Mouse (Mus musculus): ENCODE data around the gene Ubl3.

The Ubl3 gene

DNA sequence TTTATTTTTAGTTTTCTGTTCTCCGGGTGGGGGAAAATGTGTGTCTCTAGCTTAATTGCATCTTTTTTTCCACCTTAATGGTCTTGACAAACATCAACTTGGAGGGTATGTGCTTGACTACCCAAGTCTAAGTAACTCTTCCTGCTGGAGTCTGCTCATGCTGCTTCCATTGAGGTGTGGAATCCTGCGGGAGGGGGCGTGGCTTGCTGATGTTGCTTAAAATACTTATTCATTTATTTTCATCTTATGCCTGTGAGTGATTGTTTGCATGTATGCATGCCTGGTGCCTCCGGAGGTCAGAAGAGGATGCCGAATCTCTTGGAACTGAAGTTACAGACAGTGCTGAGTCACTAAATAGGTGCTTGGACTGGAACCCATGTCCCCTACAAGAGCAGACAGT is 22.6 kb upstream of the Ubl3 start:
- no peak for TF ChIP-seq GATA4 (IDR thresholded peaks at IDR 0.05; ENCODE audit: insufficient replicate concordance, low read length)

DNA sequence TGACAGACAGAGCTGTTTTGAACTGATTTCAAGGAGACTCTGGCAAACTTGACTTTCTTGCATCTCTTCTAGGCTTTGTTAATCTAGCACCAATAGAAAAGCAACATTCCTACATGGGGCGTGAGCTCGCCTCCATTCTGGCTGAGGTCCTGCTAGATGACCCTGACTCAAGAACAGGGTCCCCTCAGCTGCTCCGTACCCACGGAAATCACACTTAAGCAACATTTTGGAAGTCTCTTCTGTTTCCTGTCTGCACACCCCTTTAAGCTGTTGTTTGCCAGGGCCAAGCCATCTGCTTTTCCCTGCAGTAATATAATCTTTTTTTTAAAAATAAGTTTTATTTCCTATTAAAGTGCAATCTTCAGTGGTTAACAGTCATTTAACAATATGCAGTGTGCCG is 20.1 kb upstream of the Ubl3 start:
- TF ChIP-seq GATA4 (IDR thresholded peaks at IDR 0.05; ENCODE audit: insufficient replicate concordance, low read length), result no peak

DNA sequence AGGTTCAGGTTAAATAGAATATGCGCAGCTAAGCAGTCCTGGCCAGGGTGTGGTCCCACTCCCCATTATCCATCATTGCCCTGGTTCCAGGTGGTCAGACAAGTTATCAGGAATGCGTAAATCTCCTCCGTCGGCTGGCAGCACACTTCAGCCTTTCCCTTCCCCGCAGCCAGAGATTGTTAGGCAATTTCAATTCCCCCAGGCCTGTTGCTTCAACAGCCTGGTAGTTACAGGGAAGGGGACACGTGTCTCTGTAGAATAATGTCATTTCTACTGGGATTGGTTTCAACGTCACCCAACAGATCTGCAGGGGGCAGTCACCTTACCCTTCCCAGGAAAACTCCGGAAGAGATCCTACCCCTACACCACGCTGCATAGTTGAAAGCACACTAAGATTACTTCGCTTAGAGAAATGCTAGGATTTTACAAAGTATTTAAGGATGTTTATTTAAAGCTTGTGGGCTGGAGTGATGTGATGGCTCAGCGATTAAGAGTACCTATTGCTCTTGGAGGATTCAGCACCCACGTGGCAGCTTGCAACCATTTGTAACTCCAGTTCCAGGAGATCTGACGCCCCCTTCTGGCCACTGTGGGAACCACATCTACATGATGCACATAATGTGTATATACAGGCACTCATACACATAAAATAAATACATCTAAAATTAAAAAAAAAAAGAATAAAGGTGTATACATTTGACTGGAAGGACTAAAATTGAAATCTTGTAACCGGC is 18.1 kb upstream of the Ubl3 start:
- no peak for TF ChIP-seq GATA4 (IDR thresholded peaks at IDR 0.05; ENCODE audit: insufficient replicate concordance, low read length)

DNA sequence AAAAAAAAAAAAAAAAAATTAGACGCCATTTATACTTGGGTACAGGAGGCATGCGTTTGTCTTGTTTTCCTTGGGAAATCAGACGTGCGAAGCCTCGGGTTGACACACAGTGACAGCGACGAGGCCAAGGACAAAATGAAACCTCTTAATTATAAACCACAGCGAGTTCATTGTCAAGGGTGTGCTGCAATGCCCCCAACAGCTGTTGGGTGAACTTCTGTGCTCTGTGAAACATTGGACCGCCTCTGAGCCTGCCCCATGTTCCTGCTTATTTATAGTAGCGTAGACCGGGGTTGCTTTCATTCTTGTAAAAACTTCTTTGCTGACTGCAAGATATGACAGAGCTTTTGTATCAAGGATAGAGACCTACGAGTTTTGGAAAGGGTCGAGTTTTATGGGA is 16.9 kb upstream of the Ubl3 start:
- no peak for TF ChIP-seq GATA4 (IDR thresholded peaks at IDR 0.05; ENCODE audit: insufficient replicate concordance, low read length)

DNA sequence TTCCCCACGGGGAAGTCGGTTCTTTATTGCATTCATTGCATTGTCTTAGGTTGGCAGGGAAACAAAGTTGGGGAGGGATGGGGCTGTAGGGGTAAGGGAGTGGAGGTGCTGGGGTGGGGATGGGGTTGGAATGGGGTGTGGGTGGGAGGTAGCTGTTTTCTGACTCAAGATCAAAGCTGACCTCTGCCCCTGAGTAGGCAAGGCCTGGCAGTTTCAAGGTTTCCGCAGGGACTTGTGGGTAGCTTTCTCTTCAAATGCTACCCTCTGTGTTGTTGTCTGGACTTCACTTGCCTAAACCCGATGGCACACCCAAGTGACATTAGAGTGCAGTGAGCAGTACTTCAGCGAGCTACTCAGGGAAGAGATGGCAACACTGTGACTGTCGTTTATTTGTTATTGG is 13.0 kb upstream of the Ubl3 start:
- no peak for TF ChIP-seq GATA4 (IDR thresholded peaks at IDR 0.05; ENCODE audit: insufficient replicate concordance, low read length)

DNA sequence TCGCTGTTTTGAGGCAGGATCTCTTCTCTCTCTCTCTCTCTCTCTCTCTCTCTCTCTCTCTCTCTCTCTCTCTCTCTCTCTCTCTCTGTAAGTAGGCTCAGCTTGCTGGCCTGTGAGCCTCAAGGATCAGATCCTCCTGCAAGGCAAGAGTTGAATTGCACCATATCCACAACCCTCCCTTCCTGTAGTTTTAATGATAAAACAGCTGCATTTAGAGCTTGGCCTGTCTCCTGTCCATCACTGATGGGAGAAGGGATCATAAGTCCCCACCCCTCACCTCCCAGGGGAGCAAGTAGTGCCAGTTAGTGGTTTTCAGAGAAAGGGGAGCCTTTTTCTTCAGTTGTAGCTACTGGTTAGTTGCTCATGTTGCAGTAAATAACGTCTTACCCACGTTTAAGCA is 11.5 kb upstream of the Ubl3 start:
- no peak for TF ChIP-seq GATA4 (IDR thresholded peaks at IDR 0.05; ENCODE audit: insufficient replicate concordance, low read length)

DNA sequence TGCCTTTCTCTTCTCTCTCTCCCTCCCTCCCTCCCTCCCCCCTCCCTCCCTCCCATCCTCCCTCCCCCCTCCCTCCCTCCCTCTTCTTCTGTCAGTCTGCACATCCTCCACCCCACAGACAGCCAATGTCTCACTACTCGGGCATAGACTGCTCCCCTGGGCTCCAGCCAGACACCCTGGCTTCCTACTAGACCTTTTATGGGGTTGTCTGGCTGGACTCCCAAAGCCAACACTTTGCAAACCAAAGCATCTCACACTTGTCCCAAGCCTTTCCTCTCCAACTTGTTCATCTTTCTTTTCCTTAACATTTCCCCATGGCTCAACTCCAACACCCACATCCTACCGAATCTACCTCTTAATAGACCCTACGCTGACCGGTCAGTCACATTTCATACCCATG is 10.7 kb upstream of the Ubl3 start:
- no peak for TF ChIP-seq GATA4 (IDR thresholded peaks at IDR 0.05; ENCODE audit: insufficient replicate concordance, low read length)

DNA sequence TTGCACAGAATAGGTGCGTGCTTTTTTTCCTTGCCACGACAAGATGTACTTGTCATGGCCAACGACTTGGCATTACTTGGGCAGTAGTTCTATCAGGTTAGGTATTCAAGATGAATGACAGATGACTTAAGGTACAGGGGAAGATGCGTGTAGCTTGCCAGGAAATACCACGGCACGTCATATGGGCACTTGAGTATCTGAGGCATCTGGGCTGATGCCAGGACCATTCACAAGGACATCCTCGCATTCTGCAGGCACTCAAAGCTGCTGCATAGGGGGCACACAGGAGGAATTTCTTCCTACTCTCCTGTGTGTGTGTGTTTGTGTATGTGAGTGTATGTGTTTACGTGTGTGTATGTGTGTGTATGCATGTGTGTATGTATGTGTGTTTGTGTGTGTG is 9.6 kb upstream of the Ubl3 start:
- no peak for TF ChIP-seq GATA4 (IDR thresholded peaks at IDR 0.05; ENCODE audit: insufficient replicate concordance, low read length)

DNA sequence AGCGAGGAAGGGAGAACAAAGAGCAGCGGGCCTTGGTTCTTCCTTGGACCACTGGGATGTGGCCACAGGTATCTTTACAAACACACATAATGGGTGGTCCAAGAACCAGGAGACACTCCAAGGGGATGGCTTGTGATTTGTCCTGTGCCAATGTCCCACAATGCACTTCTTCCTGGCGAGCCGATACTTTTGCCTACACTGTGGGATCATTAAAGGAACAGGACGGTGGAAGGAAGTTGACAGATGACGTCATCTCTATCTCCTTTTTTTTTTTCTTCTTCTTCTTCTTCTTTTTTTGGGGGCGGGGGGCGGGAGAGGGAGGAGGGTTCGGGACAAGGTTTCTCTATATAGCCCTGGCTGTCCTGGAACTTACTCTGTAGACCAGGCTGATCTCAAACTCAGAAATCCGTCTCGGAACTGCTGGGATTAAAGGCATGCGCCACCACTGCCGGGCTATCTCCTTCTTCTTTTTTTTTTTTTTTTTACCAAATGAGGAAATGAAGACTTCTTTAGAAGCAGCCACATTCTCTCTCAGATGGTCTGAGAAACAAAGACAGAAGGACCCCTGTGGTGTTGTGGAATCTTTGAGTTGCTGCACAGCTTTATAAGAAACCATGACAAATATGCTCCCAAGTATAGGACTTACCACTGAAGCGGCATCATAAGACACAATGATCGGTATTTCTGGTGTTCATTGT is 6.8 kb upstream of the Ubl3 start:
- no peak for TF ChIP-seq GATA4 (IDR thresholded peaks at IDR 0.05; ENCODE audit: insufficient replicate concordance, low read length)

DNA sequence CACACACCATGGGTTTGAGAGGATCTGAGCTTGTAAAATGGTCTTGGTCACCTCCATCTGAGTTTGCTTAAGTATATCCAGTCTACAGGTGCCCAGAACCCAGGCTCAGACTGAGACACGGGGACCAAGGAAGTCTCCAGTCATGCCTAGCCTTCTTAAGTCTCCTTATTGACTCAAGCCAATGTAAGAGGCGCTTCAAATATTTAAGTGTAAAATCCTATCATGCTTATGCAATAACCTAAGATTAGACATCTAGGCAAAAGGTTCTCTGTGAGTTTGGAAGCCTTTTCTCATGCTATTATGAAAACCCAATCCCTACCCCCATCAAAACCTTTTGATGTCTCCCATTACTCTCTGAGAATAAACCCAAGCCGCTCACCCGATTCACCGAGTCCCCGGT is 5.9 kb upstream of the Ubl3 start:
- TF ChIP-seq GATA4 (IDR thresholded peaks at IDR 0.05; ENCODE audit: insufficient replicate concordance, low read length), result no peak

DNA sequence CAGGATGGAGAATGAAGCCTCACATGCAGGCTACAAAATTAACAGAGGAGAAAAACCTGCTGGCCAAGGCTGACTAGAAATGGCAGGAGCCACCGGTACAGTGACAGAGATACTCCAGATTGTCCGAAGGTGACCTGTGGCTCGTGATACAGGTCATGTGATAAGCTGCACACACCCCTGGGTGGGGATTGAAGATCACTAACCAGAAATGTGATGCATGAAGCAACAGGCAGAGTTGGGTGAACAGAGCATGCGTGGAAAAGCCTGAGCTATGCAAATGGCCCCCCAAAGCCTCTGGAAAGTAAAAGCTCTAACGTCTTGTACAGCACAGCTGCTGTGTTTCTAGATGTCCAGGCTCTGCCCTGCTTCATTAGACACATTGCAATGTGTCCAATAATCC is 3.9 kb upstream of the Ubl3 start:
- no peak for TF ChIP-seq GATA4 (IDR thresholded peaks at IDR 0.05; ENCODE audit: insufficient replicate concordance, low read length)

DNA sequence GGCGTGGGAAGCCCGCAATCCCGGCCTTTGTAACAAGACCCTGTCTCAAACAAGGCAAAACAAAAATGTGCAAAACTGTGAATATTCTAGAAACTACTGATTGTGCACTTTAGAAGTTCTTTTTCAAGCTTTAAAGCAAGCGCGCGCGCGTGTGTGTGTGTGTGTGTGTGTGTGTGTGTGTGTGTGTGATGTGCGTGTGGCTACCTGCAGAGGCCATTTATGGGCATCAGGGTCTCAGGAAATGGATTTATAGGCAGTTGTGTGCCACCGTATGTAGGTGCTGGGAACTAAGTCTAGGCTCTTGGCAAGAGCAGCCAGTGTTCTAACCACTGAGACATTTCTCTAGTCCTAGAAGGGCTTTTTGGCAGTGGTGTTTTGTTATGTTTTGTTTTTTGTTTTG is 2.6 kb upstream of the Ubl3 start:
- no peak for TF ChIP-seq GATA4 (IDR thresholded peaks at IDR 0.05; ENCODE audit: insufficient replicate concordance, low read length)

DNA sequence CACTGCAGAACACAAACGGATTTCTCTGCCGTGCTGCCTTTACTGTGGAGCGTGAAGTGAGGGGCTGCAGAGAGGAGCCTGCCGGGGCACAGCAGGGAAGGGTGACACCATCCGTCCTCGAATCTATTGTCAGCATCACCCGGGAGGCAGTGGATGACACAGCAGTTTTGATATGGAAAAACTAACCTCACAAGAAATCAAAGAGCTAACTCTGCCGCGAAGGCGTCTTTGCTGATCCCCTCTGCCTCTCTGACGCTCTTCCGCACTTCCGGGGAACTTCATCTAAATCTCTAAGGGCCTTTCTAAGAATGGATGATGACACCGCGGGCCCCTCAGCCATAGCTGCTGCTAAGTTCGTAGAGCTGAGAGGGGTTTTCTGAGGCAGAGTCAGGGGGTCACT is 2.1 kb upstream of the Ubl3 start:
- no peak for TF ChIP-seq GATA4 (IDR thresholded peaks at IDR 0.05; ENCODE audit: insufficient replicate concordance, low read length)

DNA sequence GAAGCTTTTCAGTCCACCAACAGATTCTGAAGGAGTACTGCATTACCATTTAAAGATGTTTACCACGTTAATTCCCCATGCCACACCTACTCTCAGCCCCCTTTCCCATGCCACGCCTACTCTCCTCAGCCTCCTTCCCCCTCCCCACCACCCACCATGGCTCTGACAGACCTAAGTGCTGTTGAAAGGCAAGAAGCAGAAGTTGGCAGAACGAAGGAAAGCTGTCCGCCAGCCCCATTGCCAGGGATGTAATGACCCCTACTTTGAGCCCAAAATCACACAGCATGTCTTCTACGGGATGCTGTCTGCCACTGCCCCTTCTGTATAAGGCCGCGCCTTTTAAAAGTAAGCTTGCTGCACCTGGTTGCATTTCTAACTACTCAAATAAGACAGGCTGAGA is 1.7 kb upstream of the Ubl3 start:
- no peak for TF ChIP-seq GATA4 (IDR thresholded peaks at IDR 0.05; ENCODE audit: insufficient replicate concordance, low read length)

DNA sequence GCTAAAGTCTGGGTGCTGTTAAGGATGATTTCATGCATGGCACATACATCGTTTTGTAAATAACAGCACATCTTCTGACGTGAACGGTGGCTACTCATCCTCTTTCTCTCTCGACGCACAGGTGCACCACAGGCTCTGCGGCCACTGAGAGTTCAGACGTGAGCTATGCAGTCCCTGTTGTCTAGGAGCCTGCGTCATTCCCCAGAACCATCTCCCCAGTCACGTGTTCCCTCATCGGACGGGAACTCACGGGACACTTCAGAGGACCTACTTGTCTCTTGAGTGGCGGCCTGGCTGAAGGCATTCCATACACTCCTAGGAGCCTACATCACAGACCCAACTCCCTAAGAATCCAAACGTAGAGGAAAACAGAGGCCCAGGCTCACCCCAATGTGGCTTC is 1.1 kb upstream of the Ubl3 start:
- no peak for TF ChIP-seq GATA4 (IDR thresholded peaks at IDR 0.05; ENCODE audit: insufficient replicate concordance, low read length)

DNA sequence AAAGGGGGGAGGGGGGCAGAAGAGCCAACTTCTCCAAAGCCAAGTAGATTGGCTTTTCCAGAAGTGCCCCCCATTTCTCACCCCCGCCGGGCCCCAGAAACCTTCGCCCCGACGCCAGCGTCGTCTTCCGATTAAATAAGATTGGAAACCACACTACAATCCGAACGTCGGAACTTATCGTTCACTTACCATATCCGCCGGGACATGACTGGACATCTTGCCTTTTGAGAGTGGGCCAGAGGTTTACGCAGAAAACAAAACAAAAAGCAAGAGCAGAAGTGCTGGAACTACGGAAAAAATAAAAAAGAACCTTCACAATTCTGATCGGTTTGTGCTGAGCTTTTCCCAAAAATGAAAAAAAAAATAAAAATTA is 839 bp downstream of the Ubl3 start:
- no peak for TF ChIP-seq GATA4 (IDR thresholded peaks at IDR 0.05; ENCODE audit: insufficient replicate concordance, low read length)
